22 mouse cellular contexts compared by ENCODE assay signal in genomic region chr1:75022216-75022615, GRCm38 (mm10).
DNase-seq lines count a peak whose midpoint lies in the region; ATAC-seq and TF ChIP-seq lines count a peak whose summit lies in the region.
"Had no signal": no experiment of that assay in that cellular context is flagged by ENCODE, and none has a peak within 500 bp of the region (broad histone marks: within the 10 kb centered on the region; RNA-seq: fewer than 3 reads in every experiment).

No protein-coding gene starts in this region.

- TF ChIP-seq RAD21 in CH12.LX (IDR thresholded peaks at IDR 0.05; ENCODE audit: low read depth, low read length), result no peak

- no peak for TF ChIP-seq CTCF in forebrain, postnatal 0 days (IDR thresholded peaks at IDR 0.05; ENCODE audit: low read depth)
- TF ChIP-seq CTCF in CH12.LX (conservative IDR thresholded peaks at IDR 0.05 in 1 of 2, IDR thresholded peaks at IDR 0.05 in 1 of 2; ENCODE audit: low read depth in 2 of 2, low read length in 2 of 2), result no peak

- no peaks in the 10 kb centered on the region for H3K4me1 ChIP-seq in forebrain, embryonic 14.5 days (ENCODE audit: control insufficient read depth, insufficient read depth, low read length)
- no peaks in the 10 kb centered on the region for H3K4me1 ChIP-seq in forebrain, postnatal 0 days (ENCODE audit: insufficient read depth)
- H3K4me1 ChIP-seq in CH12.LX (ENCODE audit: control insufficient read depth in 1 of 2, insufficient read depth in 2 of 2), result no peaks in the 10 kb centered on the region
- H3K4me1 ChIP-seq: embryonic facial prominence, embryonic 12.5 days; embryonic facial prominence, embryonic 15.5 days; heart, embryonic 10.5 days had no signal

- 42% methylated on average over 5 of the region's 5 CpGs for WGBS in forebrain, embryonic 14.5 days
- 39% methylated on average over 5 of the region's 5 CpGs for WGBS in forebrain, postnatal 0 days

- in situ Hi-C loops in CH12.LX (cut with MboI; ENCODE audit: low pct_ligation_motif_present, low pct_unique_long_range_greater_than_20kb, low sequenced_read_pairs), result no loop called here

- no peak overlapping the region for H3K9ac ChIP-seq in forebrain, embryonic 14.5 days (ENCODE audit: low read length)
- H3K9ac ChIP-seq in forebrain, postnatal 0 days, result no peak overlapping the region
- no peak overlapping the region for H3K9ac ChIP-seq in CH12.LX (ENCODE audit: insufficient read depth, low read depth)
- H3K9ac ChIP-seq: embryonic facial prominence, embryonic 12.5 days; embryonic facial prominence, embryonic 15.5 days; forebrain, embryonic 15.5 days; hindbrain, embryonic 14.5 days had no signal

- no peaks in the 10 kb centered on the region for H3K36me3 ChIP-seq in forebrain, embryonic 14.5 days (ENCODE audit: control insufficient read depth, insufficient read depth, low read length)
- H3K36me3 ChIP-seq in forebrain, postnatal 0 days (ENCODE audit: insufficient read depth), result no peaks in the 10 kb centered on the region
- no peaks in the 10 kb centered on the region for H3K36me3 ChIP-seq in CH12.LX (replicated peaks in 1 of 2; ENCODE audit: control insufficient read depth in 1 of 2, insufficient read depth in 1 of 2, low read length in 1 of 2)
- H3K36me3 ChIP-seq: embryonic facial prominence, embryonic 12.5 days; embryonic facial prominence, embryonic 15.5 days; forebrain, embryonic 15.5 days; G1E; heart, embryonic 10.5 days had no signal

- H3K27me3 ChIP-seq in forebrain, embryonic 14.5 days (replicated peaks; ENCODE audit: control insufficient read depth, insufficient read depth, low read length), result no peaks in the 10 kb centered on the region
- no peaks in the 10 kb centered on the region for H3K27me3 ChIP-seq in forebrain, postnatal 0 days (ENCODE audit: insufficient read depth, low read length)
- no peaks in the 10 kb centered on the region for H3K27me3 ChIP-seq in CH12.LX (replicated peaks)
- H3K27me3 ChIP-seq: embryonic facial prominence, embryonic 12.5 days; embryonic facial prominence, embryonic 15.5 days; forebrain, embryonic 15.5 days; Patski had no signal

- H3K4me2 ChIP-seq in forebrain, embryonic 14.5 days (ENCODE audit: low read length), result no peak overlapping the region
- H3K4me2 ChIP-seq in forebrain, postnatal 0 days (ENCODE audit: low read depth), result no peak overlapping the region
- H3K4me2 ChIP-seq in CH12.LX (ENCODE audit: insufficient read depth, low read depth, poor library complexity, severe bottlenecking), result no peak overlapping the region
- H3K4me2 ChIP-seq: embryonic facial prominence, embryonic 12.5 days; embryonic facial prominence, embryonic 15.5 days; forebrain, embryonic 15.5 days; hindbrain, embryonic 14.5 days had no signal

- no peaks in the 10 kb centered on the region for H3K79me2 ChIP-seq in CH12.LX (replicated peaks; ENCODE audit: control insufficient read depth, extremely low read depth, insufficient read depth, poor library complexity, severe bottlenecking)

- ATAC-seq in forebrain, embryonic 14.5 days, result no peak
- no peak for ATAC-seq in forebrain, postnatal 0 days
- ATAC-seq: forebrain, embryonic 15.5 days; Patski had no signal

- peak; percentile 14 for DNase-seq in forebrain, embryonic 14.5 days (ENCODE audit: low spot score)
- DNase-seq in forebrain, postnatal 0 days, result no peak
- peak; percentile 11 for DNase-seq in kidney, adult 11 months
- DNase-seq in kidney, postnatal 14 days, result no peak
- no peak for DNase-seq in CH12.LX (ENCODE audit: extremely low read depth)
- DNase-seq in retina, postnatal 1 day, result peak; percentile 11
- no peak for DNase-seq in frontal cortex, adult 2 months (ENCODE audit: extremely low spot score in 1 of 2, low spot score in 1 of 2)
- DNase-seq: adrenal gland, postnatal 10 days; adrenal gland, postnatal 36 days; cerebellum, adult 11 months; cerebellum, adult 2 months; cerebellum, adult 9-11 months; cerebellum, postnatal 25 days; gastrocnemius, postnatal 25 days; heart, adult 2 months had no signal

- TF ChIP-seq EP300 in CH12.LX (IDR thresholded peaks at IDR 0.05; ENCODE audit: low read length), result no peak

- no peaks in the 10 kb centered on the region for H3K9me3 ChIP-seq in forebrain, embryonic 14.5 days (replicated peaks; ENCODE audit: control insufficient read depth, low read length)
- H3K9me3 ChIP-seq in forebrain, postnatal 0 days (ENCODE audit: low read length), result no peaks in the 10 kb centered on the region
- H3K9me3 ChIP-seq in CH12.LX (replicated peaks; ENCODE audit: low read length), result no peaks in the 10 kb centered on the region
- H3K9me3 ChIP-seq: embryonic facial prominence, embryonic 12.5 days; embryonic facial prominence, embryonic 15.5 days; forebrain, embryonic 15.5 days; G1E; heart, embryonic 10.5 days had no signal

- no peak for TF ChIP-seq POLR2A in CH12.LX (IDR thresholded peaks at IDR 0.05; ENCODE audit: low read depth, low read length)

- dilution Hi-C loops in CH12.LX (cut with MboI; ENCODE audit: extremely low pct_ligation_motif_present, extremely low pct_unique_long_range_greater_than_20kb, low sequenced_read_pairs), result no loop called here

- H3K27ac ChIP-seq in forebrain, embryonic 14.5 days (ENCODE audit: low read depth, low read length), result no peak overlapping the region
- H3K27ac ChIP-seq in forebrain, postnatal 0 days (ENCODE audit: low read depth, low read length), result no peak overlapping the region
- H3K27ac ChIP-seq in CH12.LX (ENCODE audit: insufficient read depth, low read depth), result no peak overlapping the region
- H3K27ac ChIP-seq: embryonic facial prominence, embryonic 12.5 days; embryonic facial prominence, embryonic 15.5 days; forebrain, embryonic 15.5 days; heart, adult 2 months; heart, embryonic 10.5 days; hindbrain, embryonic 14.5 days had no signal

- H3K4me3 ChIP-seq in forebrain, embryonic 14.5 days (ENCODE audit: low read depth, low read length), result no peak overlapping the region
- no peak overlapping the region for H3K4me3 ChIP-seq in forebrain, postnatal 0 days (ENCODE audit: low read depth, low read length)
- H3K4me3 ChIP-seq in CH12.LX (replicated peaks in 1 of 3; ENCODE audit: low read depth in 2 of 3, low read length in 2 of 3, poor library complexity in 1 of 3), result no peak overlapping the region
- H3K4me3 ChIP-seq: embryonic facial prominence, embryonic 12.5 days; embryonic facial prominence, embryonic 15.5 days; forebrain, embryonic 15.5 days; heart, adult 2 months; heart, embryonic 10.5 days had no signal

TF ChIP-seq in CH12.LX, 34 proteins besides CTCF, POLR2A, EP300 and RAD21:
- no peak for TF ChIP-seq ETS1 (conservative IDR thresholded peaks at IDR 0.05; ENCODE audit: low read depth, low read length)
- TF ChIP-seq BHLHE40 (IDR thresholded peaks at IDR 0.05; ENCODE audit: low read depth, low read length), result peak; percentile 31; the same call in 1 of the 2 replicates
TF ChIP-seq in CH12.LX: peak in this region for 1.

Comparison
In these comparisons a context has a peak if more than half of its experiments do, and no peak if none do; other contexts are left out.
1. DNase-seq: peak in forebrain, embryonic 14.5 days (single experiment), kidney, adult 11 months (single experiment) and retina, postnatal 1 day (single experiment); none in forebrain, postnatal 0 days (single experiment), kidney, postnatal 14 days (single experiment), CH12.LX (single experiment) and frontal cortex, adult 2 months (0 of 2).